Comparison of ENCODE assay signal across 14 mouse cellular contexts in the genomic region with DNA sequence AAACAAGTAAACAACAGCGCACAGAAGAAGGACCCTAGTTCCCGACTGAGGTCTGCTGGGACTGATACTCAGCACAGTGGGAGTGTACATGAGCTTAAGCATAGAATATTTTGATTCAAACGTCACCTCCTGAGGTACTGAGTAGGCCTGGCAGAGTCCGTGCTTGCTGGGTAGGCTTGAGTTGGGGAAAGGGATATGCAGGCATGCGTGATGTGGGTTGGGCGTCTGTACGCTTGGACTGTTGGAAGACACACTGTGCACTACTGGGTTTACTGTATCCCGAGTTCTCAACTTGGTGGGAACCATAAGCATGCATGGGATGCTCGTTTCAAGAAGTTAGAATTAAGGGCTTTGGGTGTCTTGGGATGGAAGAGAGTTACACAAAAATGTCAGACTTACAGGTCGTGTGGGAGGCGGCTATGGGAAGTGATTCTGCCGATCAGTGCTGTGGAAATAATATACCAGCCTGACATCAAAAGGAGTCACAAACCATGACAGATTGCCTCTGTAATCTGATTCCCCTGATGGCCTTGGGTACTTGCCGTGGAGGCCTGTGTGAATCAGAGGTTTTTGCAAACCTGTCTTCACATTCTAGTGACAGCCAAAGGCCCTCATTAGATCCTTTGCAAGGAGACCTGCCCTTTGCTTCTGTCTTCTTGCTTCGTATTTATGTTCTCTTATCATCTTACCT.
DNase-seq lines count a peak whose midpoint lies in the region; ATAC-seq lines count a peak whose summit lies in the region.
"Had no signal": no experiment of that assay in that cellular context is flagged by ENCODE, and none has a peak within 500 bp of the region (broad histone marks: within the 10 kb centered on the region; RNA-seq: fewer than 3 reads in every experiment).

No protein-coding gene starts in this region.

- H3K4me3 ChIP-seq in neural tube, embryonic 13.5 days = no peak overlapping the region
- no peak overlapping the region for H3K4me3 ChIP-seq in hindbrain, embryonic 13.5 days
- H3K4me3 ChIP-seq: forebrain, embryonic 10.5 days; left cerebral cortex, adult 2 months had no signal

- no peak for ATAC-seq in neural tube, embryonic 13.5 days (ENCODE audit: low read depth)
- ATAC-seq in hindbrain, embryonic 13.5 days (ENCODE audit: low FRiP score) = no peak

- H3K4me1 ChIP-seq in neural tube, embryonic 13.5 days (replicated peaks) = peaks cover 86% of the 10 kb centered on the region
- H3K4me1 ChIP-seq in hindbrain, embryonic 13.5 days (replicated peaks) = peaks cover 84% of the 10 kb centered on the region

- no peak overlapping the region for H3K4me2 ChIP-seq in neural tube, embryonic 13.5 days
- H3K4me2 ChIP-seq in hindbrain, embryonic 13.5 days = no peak overlapping the region

- peaks cover 4% of the 10 kb centered on the region; the same call in 1 of the 2 replicates for H3K36me3 ChIP-seq in neural tube, embryonic 13.5 days
- no peaks in the 10 kb centered on the region for H3K36me3 ChIP-seq in hindbrain, embryonic 13.5 days
- no peaks in the 10 kb centered on the region for H3K36me3 ChIP-seq in splenic B cell, adult 2 months (ENCODE audit: control insufficient read depth, insufficient read depth, low read length, poor library complexity, severe bottlenecking)

- DNase-seq in neural tube, embryonic 10.5 days (ENCODE audit: extremely low spot score, low spot score) = no peak
- peak; percentile 73 for DNase-seq in embryo, embryonic 10 days (ENCODE audit: low spot score)
- DNase-seq in splenic B cell, adult 2 months (ENCODE audit: low read depth, low spot score) = peak; percentile 32
- DNase-seq in urinary bladder, postnatal 4 days (ENCODE audit: low spot score in 2 of 2) = no peak
- DNase-seq in spleen, postnatal 10 days (ENCODE audit: low spot score in 2 of 2) = no peak
- DNase-seq: cerebellum, adult 9-11 months; gastrocnemius, postnatal 14 days; kidney, adult 9 months; lung, postnatal 10 days; thymus, postnatal 36 days had no signal

- no peak overlapping the region for H3K9ac ChIP-seq in neural tube, embryonic 13.5 days
- no peak overlapping the region for H3K9ac ChIP-seq in hindbrain, embryonic 13.5 days

- no peaks in the 10 kb centered on the region for H3K9me3 ChIP-seq in neural tube, embryonic 13.5 days
- no peaks in the 10 kb centered on the region for H3K9me3 ChIP-seq in hindbrain, embryonic 13.5 days
- H3K9me3 ChIP-seq: forebrain, embryonic 10.5 days had no signal

- 54% methylated on average over 14 of the region's 14 CpGs for WGBS in neural tube, embryonic 13.5 days
- 62% methylated on average over 14 of the region's 14 CpGs for WGBS in hindbrain, embryonic 13.5 days

- peak overlapping the region; percentile 15 for H3K27ac ChIP-seq in neural tube, embryonic 13.5 days (replicated peaks)
- H3K27ac ChIP-seq in hindbrain, embryonic 13.5 days = 0 out of 2 replicates have a peak overlapping the region, but pooled peaks have one; percentile 1
- H3K27ac ChIP-seq: forebrain, embryonic 10.5 days; left cerebral cortex, adult 2 months had no signal

- H3K27me3 ChIP-seq in neural tube, embryonic 13.5 days = no peaks in the 10 kb centered on the region
- no peaks in the 10 kb centered on the region for H3K27me3 ChIP-seq in hindbrain, embryonic 13.5 days
- no peaks in the 10 kb centered on the region for H3K27me3 ChIP-seq in splenic B cell, adult 2 months (ENCODE audit: control insufficient read depth, insufficient read depth, low read length, poor library complexity, severe bottlenecking)

Comparison
In these comparisons a context has a peak if more than half of its experiments do, and no peak if none do; other contexts are left out.
1. DNase-seq: peak in embryo, embryonic 10 days (single experiment) and splenic B cell, adult 2 months (single experiment); none in neural tube, embryonic 10.5 days (single experiment), urinary bladder, postnatal 4 days (0 of 2) and spleen, postnatal 10 days (0 of 2).